Mouse (Mus musculus) embryonic fibroblast, embryonic 13.5 days (primary cell): Measurements from ENCODE around the gene Rbm14. TPM values are rescaled to one million over a fixed set of nuclear protein-coding genes. Genes with fewer than 3 reads are reported as not detected.
A peak's percentile ranks its signal among the peaks of the same experiment; 100 is the strongest.

Experiments used
- H3K27ac ChIP-seq: 2 replicates; pipeline ENCODE4 v1.5.1; 2012; ENCODE audit warnings: low read length, control low read depth, inconsistent platforms; ENCODE audit not compliant: insufficient read depth
- H3K4me1 ChIP-seq: 2 replicates; pipeline ENCODE4 v1.6.1; 2011; ENCODE audit warnings: low read length; ENCODE audit not compliant: control insufficient read depth, insufficient read depth
- H3K4me3 ChIP-seq: 2 replicates; pipeline ENCODE4 v1.5.1; 2011; ENCODE audit warnings: mild to moderate bottlenecking, control low read depth, low read length; ENCODE audit not compliant: insufficient read depth
- CTCF ChIP-seq: IDR thresholded peaks from 2 replicates; pipeline ENCODE4 v1.5.1; 2011; ENCODE audit warnings: mild to moderate bottlenecking, control low read depth, low read length, moderate library complexity, borderline replicate concordance; ENCODE audit not compliant: insufficient read depth
- POLR2A ChIP-seq: IDR thresholded peaks from 2 replicates; pipeline ENCODE4 v1.6.1; 2011; ENCODE audit warnings: low read depth, mild to moderate bottlenecking, control low read depth, low read length, moderate library complexity
- polyA plus RNA-seq: library from polyadenylated mRNA; stranded (reverse); fragments of >200 nt; gene quantifications from 2 replicates; pipeline ENCODE4 v1.2.4, GENCODE M21; 2011; ENCODE audit warnings: low read depth; ENCODE audit not compliant: missing spikeins, insufficient read length

Gene Rbm14
- polyA plus RNA-seq, 1 experiment: 33.6 TPM

DNA sequence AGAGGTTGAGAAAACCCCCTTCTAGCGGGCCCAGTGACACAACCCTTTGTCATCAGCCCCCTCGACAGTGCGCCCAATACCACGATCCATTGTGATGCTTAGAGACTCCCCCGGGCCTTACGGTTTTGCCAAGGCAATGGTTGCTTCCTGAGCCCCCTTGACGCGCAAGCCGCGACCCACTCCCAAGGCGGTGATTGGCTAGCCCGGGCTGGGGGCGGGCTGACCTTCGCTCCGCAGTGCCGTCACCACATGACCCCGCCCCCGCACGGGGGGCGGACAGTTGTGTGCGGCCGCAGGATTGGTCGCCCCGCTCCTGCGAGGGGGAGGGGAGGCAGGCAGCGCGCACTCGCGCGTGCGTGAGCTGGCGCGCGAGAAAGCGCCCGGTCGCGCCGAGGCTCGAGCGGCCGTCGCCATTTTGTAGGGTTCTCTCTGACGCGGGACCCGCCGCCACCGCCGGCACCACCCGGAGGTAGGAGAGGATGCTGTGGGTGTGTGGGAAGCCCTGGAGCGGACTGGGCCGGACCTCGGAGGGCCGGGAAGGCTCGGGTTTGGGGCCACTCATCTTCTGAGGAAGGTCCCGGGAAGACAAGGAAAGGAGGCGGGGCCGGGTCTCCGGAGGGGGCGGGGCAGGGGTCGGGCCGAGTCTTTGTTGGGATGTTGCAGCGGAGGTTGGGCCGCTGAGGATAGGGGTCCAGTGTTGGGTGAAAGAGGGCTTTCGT is 55.1 kb downstream of the Rbm14 start, which contains the start of gene Rbm4b:
Rbm4b (plus strand) TSS at position 305 of the 719 bp plus-strand sequence.
- peak within 1 kb of the TSS; percentile 70 for H3K4me3 ChIP-seq
- no peak for TF ChIP-seq CTCF
- TF ChIP-seq POLR2A: peak; percentile 61
- H3K27ac ChIP-seq: peak within 1 kb of the TSS; percentile 87
- peaks cover 4% of the 10 kb centered on the region for H3K4me1 ChIP-seq

DNA sequence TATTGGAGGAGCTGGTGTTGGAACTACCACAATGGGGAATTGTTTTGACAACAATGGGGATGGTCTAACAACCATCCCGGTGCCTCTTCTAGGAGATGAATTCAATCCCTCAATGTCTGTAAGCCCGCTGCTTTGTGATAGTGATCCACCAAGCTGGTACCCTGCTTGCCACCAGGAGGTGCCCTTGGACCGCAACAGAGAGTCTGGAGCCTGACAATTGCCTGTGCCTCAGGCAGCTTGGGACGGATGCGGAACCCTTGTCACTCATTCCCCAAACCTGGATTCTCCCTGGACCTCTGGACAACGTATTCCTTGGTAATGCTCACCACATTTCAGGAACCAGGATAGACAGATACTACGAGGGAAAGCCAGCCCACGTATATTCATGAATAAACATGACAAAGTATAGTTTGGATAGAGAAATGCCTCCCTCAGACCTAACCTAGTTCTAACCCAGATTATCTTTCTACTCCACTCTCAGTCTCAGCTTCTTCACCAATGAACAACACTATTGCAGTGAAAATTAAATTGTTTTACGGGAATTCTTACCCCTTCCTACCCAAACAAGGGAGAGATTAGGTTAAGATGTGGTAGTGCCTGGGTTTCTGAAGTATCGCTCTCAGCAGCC is 55.8 kb downstream of the Rbm14 start:
- TF ChIP-seq CTCF: peak; percentile 93
- peak; percentile 49; the same call in 1 of the 2 replicates for TF ChIP-seq POLR2A
- H3K4me1 ChIP-seq: peaks cover 4% of the 10 kb centered on the region

More for the DNA sequence above, 55.8 kb downstream of the Rbm14 start:
- Histone ChIP-seq H3K27ac (peak overlapping the region; percentile 79), H3K4me3 (peak overlapping the region; percentile 53)

Other genes with a start within 250 kb of the Rbm14 start
- 20.2 and 20.3 TPM in 2 replicates for gene Lrfn4, start 196.0 kb downstream of the Rbm14 start, polyA plus RNA-seq
- gene Rce1, start 186.0 kb downstream of the Rbm14 start, polyA plus RNA-seq: 24.9 and 27.5 TPM in 2 replicates
- gene Gm960, start 113.0 kb downstream of the Rbm14 start, polyA plus RNA-seq: 0.50 TPM in 1 of 2 replicates, not detected in the other
- not detected in 2 replicates for gene Sptbn2, start 100.5 kb downstream of the Rbm14 start, polyA plus RNA-seq
- 7.0 and 11.9 TPM in 2 replicates for gene Rbm4b, start 55.1 kb downstream of the Rbm14 start, polyA plus RNA-seq
- 39.8 and 48.3 TPM in 2 replicates for gene Rbm4, start 17.7 kb downstream of the Rbm14 start, polyA plus RNA-seq
- 7.8 and 16.1 TPM in 2 replicates for gene Gm21992, start within 50 bp of the Rbm14 start, polyA plus RNA-seq
- gene Ccs, start 27.7 kb upstream of the Rbm14 start, polyA plus RNA-seq: 43.3 and 48.7 TPM in 2 replicates
- gene Ccdc87, start 27.7 kb upstream of the Rbm14 start, polyA plus RNA-seq: 0.26 TPM in 1 of 2 replicates, not detected in the other
- 20.3 and 23.5 TPM in 2 replicates for gene Ctsf, start 43.5 kb upstream of the Rbm14 start, polyA plus RNA-seq
- 1.4 and 1.5 TPM in 2 replicates for gene Actn3, start 66.3 kb upstream of the Rbm14 start, polyA plus RNA-seq
- gene Zdhhc24, start 67.0 kb upstream of the Rbm14 start, polyA plus RNA-seq: 9.5 and 11.1 TPM in 2 replicates
- 1.7 and 4.0 TPM in 2 replicates for gene Bbs1, start 95.0 kb upstream of the Rbm14 start, polyA plus RNA-seq
- 74.9 and 81.0 TPM in 2 replicates for gene Dpp3, start 116.7 kb upstream of the Rbm14 start, polyA plus RNA-seq
- gene Peli3, start 131.5 kb upstream of the Rbm14 start, polyA plus RNA-seq: 0.99 and 2.5 TPM in 2 replicates
- gene Mrpl11, start 150.5 kb upstream of the Rbm14 start, polyA plus RNA-seq: 67.0 and 81.9 TPM in 2 replicates
- gene Npas4, start 178.7 kb upstream of the Rbm14 start, polyA plus RNA-seq: 4.5 and 7.4 TPM in 2 replicates
- gene Slc29a2, start 212.2 kb upstream of the Rbm14 start, polyA plus RNA-seq: 6.0 and 8.0 TPM in 2 replicates
- gene B4gat1, start 227.2 kb upstream of the Rbm14 start, polyA plus RNA-seq: 31.4 and 33.5 TPM in 2 replicates
- gene AC124502.3, start 227.3 kb upstream of the Rbm14 start, polyA plus RNA-seq: 0.60 and 1.5 TPM in 2 replicates
- gene Brms1, start 229.7 kb upstream of the Rbm14 start, polyA plus RNA-seq: 12.9 and 14.5 TPM in 2 replicates
- gene Rin1, start 238.8 kb upstream of the Rbm14 start, polyA plus RNA-seq: 60.2 and 82.9 TPM in 2 replicates